Mouse (Mus musculus) E14TG2a.4 (cell line): ENCODE measurements around the gene Cdc73.
"Not testable (repeated sequence)": the region's sequence is repeated elsewhere in the genome, so short reads cannot be mapped to it uniquely, and the experiment has no call there.

ENCODE experiments used
- H3K27me3 ChIP-seq: 2 replicates; pipeline ENCODE4 v1.6.1; 2014; ENCODE audit warnings: low read length, control low read depth; ENCODE audit not compliant: insufficient read depth
- H3K36me3 ChIP-seq: 2 replicates; pipeline ENCODE4 v1.6.1; 2014; ENCODE audit warnings: low read length, control low read depth; ENCODE audit not compliant: insufficient read depth
- H3K4me1 ChIP-seq: replicated peaks from 2 replicates; pipeline ENCODE4 v1.6.1; 2014; ENCODE audit warnings: low read depth, low read length, control low read depth
- H3K4me3 ChIP-seq: replicated peaks from 2 replicates; pipeline ENCODE4 v1.5.1; 2014; ENCODE audit warnings: mild to moderate bottlenecking, low read length
- H3K9me3 ChIP-seq: 2 replicates; pipeline ENCODE4 v1.6.1; 2014; ENCODE audit warnings: low read length, control low read depth
- CTCF ChIP-seq: conservative IDR thresholded peaks from 2 replicates; pipeline ENCODE4 v1.5.1; 2014; ENCODE audit warnings: low read length
- NANOG ChIP-seq: IDR thresholded peaks from 2 replicates; pipeline ENCODE4 v1.6.1; 2014; ENCODE audit warnings: borderline replicate concordance, low read length, mixed read lengths
- POU5F1 ChIP-seq: IDR thresholded peaks from 2 replicates; pipeline ENCODE4 v1.6.1; 2014; ENCODE audit warnings: low read length, borderline replicate concordance

The Cdc73 gene

DNA sequence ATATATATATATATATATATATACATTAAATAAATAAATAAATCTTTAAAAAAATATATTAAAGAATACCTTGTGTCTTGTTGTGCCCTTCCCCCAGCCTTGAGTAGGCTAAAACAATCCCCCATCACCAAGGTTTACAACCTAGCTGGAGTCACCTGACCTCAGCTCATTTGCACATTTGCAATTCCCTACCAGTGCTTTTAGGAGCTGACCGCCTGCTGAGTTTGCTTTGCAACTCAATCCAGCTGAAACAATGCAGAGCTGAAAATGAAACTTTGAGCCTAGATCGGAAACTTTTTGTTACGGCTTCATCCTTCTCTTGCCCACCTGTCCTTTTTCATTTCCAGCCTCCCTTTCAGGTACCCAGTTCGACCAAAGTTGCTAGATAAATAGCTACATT, 29.0 kb upstream of the Cdc73 start:
- Histone ChIP-seq H3K36me3 (no peaks in the 10 kb centered on the region), H3K9me3 (no peaks in the 10 kb centered on the region), H3K4me1 (peaks cover 54% of the 10 kb centered on the region), H3K4me3 (0 out of 2 replicates have a peak overlapping the region, but pooled peaks have one; percentile 41), H3K27me3 (no peaks in the 10 kb centered on the region)
- TF ChIP-seq CTCF (no peak), POU5F1 (no peak), NANOG (no peak)

DNA sequence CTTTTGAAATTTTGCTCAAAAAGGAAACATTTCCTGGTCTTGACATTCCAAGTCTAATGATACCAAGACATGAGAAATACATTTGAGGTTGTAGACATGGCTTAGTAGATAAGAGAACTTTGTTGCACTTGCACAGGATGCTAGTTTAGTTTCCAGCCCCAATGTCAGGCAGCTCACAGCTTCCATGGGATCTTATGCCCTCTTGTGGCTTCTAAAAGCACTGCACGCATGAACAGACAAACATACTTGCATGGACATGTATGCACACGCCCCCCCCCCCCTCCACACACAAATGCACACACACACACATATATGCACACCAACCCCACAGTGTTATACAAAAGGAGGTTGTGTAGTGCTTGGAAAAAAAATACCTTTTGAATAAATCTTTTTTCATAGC, 28.2 kb upstream of the Cdc73 start:
- Histone ChIP-seq H3K36me3 (no peaks in the 10 kb centered on the region), H3K4me1 (peaks cover 52% of the 10 kb centered on the region), H3K27me3 (no peaks in the 10 kb centered on the region), H3K4me3 (no peak overlapping the region), H3K9me3 (no peaks in the 10 kb centered on the region)
- TF ChIP-seq NANOG (no peak), POU5F1 (no peak), CTCF (peak; percentile 71)

DNA sequence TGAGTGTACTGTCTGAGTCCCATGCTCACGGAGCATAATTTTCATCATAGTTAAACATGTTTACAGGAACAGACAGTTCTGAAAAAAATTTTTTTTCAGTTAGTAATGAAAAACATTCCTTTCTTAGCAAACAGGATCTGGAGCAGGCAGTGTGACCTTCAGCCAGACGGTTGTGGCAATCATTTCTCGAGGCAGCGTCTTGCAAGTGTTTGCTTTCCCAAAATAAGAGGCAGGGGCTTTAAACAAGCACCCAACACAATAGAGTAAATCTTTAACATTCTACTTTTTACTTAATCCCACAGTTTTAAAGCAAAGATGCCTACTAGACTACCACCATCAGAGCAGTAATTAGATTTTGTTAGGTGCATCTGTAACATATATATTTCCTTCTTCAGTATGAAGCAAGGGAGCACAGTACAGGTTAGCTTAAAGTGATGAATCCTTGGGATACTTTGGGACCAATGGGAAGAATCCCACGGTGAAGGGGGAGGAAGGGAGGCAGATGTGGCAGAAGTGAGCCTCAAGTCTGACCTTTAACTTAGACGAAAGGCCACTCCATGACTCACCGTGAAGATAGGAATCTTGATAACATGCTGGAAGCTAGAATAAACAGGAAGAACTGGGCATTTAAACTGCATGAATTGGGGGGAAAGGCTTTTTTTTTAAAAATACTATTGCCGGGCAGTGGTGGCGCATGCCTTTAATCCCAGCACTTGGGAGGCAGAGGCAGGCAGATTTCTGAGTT, 25.2 kb upstream of the Cdc73 start:
- Histone ChIP-seq H3K4me3 (no peak overlapping the region), H3K9me3 (no peaks in the 10 kb centered on the region), H3K4me1 (peaks cover 29% of the 10 kb centered on the region), H3K27me3 (no peaks in the 10 kb centered on the region), H3K36me3 (no peaks in the 10 kb centered on the region)
- no peak for TF ChIP-seq POU5F1
- TF ChIP-seq CTCF = no peak
- no peak for TF ChIP-seq NANOG

DNA sequence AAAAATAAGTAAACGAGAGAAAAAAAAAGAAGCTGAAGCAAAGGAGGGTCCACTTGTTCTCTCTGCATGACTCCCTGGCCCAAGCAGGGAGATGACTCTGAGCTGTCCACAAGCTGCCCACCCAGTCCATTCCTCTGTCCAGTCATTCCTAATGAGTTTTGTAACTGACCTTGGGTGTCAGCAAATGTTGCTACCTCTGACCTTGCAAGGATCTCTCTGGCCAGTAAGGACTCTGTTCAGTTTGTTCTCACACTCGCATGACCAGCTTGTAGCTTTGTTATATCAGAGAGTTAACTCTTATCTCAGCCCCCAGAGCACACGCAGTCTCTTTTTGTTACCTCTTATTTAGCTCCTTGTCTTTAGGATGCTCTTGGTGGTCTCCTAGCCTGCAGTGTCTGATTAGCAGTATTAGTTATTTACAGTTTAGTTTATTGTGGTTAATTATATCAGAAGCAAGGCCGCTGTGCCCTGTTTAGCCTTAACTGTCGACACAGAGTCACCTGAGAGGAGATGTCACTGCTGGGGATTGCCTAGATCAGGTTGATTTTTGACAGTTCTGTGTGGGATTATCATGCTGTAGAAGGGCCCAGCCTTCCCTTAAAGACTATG, 21.9 kb upstream of the Cdc73 start:
- H3K36me3 ChIP-seq = no peaks in the 10 kb centered on the region
- no peaks in the 10 kb centered on the region for H3K9me3 ChIP-seq
- H3K27me3 ChIP-seq = no peaks in the 10 kb centered on the region
- peaks cover under 1% of the 10 kb centered on the region for H3K4me1 ChIP-seq
- H3K4me3 ChIP-seq = no peak overlapping the region
- TF ChIP-seq POU5F1 (no peak), NANOG (no peak), CTCF (no peak)

DNA sequence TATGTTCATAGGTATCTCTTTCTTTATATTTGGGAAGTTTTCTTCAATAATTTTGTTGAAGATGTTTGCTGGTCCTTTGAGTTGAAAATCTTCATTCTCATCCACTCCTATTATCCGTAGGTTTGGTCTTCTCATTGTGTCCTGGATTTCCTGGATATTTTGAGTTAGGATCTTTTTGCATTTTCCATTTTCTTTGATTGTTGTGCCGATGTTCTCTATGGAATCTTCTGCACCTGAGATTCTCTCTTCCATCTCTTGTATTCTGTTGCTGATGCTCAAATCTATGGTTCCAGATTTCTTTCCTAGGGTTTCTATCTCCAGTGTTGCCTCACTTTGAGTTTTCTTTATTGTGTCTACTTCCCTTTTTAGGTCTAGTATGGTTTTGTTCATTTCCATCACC, 13.3 kb upstream of the Cdc73 start, which contains the start of gene Glrx2:
Glrx2 (plus strand) TSS at position 301 of the 400 bp plus-strand sequence.
- not testable (repeated sequence) for H3K9me3 ChIP-seq, H3K36me3 ChIP-seq

DNA sequence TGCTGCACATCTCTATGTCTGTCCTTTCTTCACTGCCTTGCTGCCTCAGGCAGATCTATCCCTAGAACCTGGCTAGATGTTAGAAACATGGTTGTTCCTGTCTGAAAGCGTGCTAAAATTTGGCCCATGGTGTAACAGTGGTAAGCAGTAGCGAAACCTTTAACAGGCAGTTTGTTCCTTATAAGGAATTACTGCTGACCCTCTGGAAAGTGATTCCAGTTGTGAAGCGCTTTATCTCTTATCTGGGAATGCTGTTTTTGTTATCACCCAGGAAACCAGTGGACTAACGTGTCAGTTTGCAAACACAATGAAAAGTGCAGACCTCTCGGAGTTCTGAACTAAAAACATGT, 7.9 kb upstream of the Cdc73 start:
- Histone ChIP-seq H3K9me3 (no peaks in the 10 kb centered on the region), H3K27me3 (0 out of 2 replicates have a peak, but pooled peaks cover 5% of the 10 kb centered on the region)
- no peak for TF ChIP-seq POU5F1
- TF ChIP-seq CTCF = no peak
- TF ChIP-seq NANOG = no peak

More for the DNA sequence above, 13.3 kb upstream of the Cdc73 start, which contains the start of gene Glrx2:
- not testable (repeated sequence) for H3K27me3 ChIP-seq, H3K4me3 ChIP-seq, H3K4me1 ChIP-seq

DNA sequence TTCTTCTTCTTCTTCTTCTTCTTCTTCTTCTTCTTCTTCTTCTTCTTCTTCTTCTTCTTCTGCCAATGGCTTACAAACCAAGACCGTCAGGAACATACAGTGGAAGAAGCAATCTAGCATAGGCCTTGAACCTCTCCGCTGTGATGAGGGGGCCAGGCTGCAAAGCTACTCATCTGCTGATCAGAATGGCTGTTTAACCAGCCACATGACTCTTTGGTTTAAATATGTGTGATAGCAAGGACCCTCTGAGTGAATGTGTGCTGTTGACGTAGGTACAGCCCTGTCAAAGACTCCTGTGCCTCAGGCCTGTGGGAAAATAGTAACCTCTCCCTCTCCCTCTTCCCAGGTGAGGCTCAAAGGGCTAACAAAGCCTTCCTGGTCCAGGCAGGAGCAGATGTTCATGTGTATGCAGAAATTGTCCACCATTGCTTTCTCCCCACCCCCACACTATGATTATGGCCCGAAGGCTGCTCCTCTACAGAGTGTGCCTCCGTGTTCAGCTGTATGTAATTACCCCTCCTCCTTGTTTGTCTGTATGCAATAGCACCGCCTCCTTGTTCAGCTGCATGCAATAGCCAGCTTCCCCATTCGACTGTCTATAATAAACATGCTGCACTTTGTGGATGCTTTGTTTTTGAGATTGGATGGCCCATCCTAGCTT, 7.4 kb upstream of the Cdc73 start:
- Histone ChIP-seq H3K4me1 (no peaks in the 10 kb centered on the region; the same call in 1 of the 2 replicates), H3K36me3 (no peaks in the 10 kb centered on the region), H3K9me3 (no peaks in the 10 kb centered on the region), H3K27me3 (peaks cover 6% of the 10 kb centered on the region; the same call in 1 of the 2 replicates), H3K4me3 (no peak overlapping the region)
- TF ChIP-seq CTCF = no peak
- TF ChIP-seq NANOG = no peak
- TF ChIP-seq POU5F1 = no peak

More for the DNA sequence above, 7.9 kb upstream of the Cdc73 start:
- no peaks in the 10 kb centered on the region for H3K36me3 ChIP-seq
- no peaks in the 10 kb centered on the region; the same call in 1 of the 2 replicates for H3K4me1 ChIP-seq
- no peak overlapping the region for H3K4me3 ChIP-seq

DNA sequence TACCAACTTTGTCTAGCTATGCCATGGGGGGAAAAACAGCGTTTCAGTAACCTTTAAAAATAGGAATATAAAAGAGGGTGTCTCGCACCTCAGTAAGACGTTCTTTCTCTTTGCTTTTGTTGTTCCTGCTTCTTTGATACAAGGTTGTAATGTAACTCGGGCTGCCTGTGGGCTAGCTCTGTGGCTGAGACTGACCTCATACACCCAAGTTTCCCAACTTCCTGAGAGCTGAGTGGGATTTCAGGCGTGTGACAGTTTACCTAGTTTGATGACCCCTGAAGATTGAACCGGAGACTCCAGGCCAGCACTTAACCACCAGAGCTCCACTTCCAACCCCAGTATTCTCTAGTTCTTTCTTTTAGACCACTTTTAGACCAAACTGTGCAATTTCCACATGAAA, 5.7 kb upstream of the Cdc73 start:
- H3K4me3 ChIP-seq = no peak overlapping the region
- peaks cover 7% of the 10 kb centered on the region for H3K4me1 ChIP-seq
- TF ChIP-seq NANOG = no peak
- TF ChIP-seq CTCF = no peak
- TF ChIP-seq POU5F1 = no peak
- H3K27me3 ChIP-seq = peaks cover 8% of the 10 kb centered on the region; the same call in 1 of the 2 replicates
- H3K9me3 ChIP-seq = no peaks in the 10 kb centered on the region
- no peaks in the 10 kb centered on the region for H3K36me3 ChIP-seq
